Mouse (Mus musculus) adrenal gland, adult 8-10 months (tissue): ENCODE data around the gene Prps1. TPM values are rescaled to one million over a fixed set of nuclear protein-coding genes. Genes with fewer than 3 reads are reported as not detected.
"Not testable (repeated sequence)": the region's sequence is repeated elsewhere in the genome, so short reads cannot be mapped to it uniquely, and the experiment has no call there.

Experiments used
- DNase-seq: peaks from one replicate; pipeline ENCODE4 v3.0.0; 2022
- total RNA-seq, 4 experiments: library from RNA; stranded (reverse); gene quantifications; 2 replicates each; pipeline ENCODE4 v1.2.4; 2022

Prps1 gene
- total RNA-seq, 4 experiments from 2014 or later: 18.5 to 32.8 (median 23.6) TPM

GRCm38 (mm10) chrX:140501401-140502301, 45.2 kb downstream of the Prps1 start:
- DNase-seq: no peak

DNA sequence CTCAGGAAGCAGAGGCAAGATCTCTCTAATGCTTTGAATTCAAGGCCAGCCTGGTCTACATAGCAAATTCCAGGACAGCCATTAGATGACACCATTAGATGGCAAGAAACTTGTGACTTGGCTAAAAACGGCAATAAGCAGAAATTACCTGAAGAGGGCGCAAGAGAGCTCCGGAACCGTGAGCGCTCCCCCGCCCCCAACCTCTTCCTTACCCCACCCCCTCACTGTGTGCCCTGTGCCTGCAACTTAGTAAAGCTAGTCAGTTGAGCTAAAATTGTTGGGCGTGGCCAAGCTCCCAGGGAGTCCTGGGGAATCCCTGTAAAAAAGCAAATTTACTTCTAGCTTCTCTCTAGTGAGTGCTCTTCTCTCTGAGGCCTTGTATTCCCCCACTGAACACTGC, 47.5 kb downstream of the Prps1 start:
- DNase-seq: no peak

- DNase-seq: peak; percentile 65
Observed at GRCm38 (mm10) chrX:140505497-140506238, 49.3 kb downstream of the Prps1 start.

DNA sequence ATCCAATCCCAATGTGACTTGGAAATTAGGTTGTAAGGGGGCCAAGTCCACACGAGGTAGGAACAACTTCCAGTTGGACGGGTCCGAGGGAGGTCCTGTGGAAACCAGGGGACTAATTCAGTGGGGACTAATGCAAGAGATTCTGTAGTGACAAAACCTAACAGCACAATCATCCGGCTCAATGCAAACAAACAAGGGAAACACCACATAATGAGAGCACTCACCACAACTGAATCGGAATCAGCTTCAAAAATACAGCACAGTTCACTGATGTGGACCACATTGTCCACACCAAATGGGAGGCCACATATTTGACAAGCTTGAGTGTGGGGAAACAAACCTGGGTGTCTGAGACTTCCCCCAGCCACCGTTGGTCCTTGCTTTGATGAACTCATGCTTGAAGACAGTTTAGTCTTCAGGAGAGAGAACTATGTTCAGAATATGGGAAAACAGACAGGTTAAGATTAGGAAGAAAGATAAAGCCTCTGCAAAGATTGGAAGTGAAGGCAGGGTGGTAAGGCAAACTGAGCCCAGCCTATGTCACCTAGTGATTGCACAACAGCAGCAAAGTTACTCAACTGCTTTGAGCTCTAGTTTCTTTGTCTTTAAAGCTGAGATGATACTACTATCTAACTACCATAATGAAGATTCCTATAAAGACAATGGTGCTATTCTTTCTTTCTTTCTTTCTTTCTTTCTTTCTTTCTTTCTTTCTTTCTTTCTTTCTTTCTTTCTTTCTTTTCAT, 50.2 kb downstream of the Prps1 start:
- DNase-seq: no peak

DNA sequence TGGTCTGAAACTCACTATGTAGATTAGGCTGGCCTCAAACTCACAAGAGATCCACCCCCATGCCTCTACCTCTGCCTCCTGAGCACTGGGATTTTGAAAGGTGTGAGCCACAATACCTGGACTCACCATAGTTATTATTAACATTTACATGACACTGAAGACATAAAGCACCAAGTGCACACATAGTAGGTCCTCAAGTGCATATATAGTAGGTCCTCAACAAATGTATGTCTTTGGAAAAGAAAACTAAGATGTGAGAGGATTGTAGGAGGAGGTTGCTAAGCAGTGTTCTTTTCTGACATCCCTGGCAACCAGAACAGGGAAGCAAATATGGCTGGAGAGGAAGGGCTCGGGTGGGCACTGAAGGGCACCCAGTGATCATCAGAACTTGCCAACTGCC, 51.0 kb downstream of the Prps1 start:
- no peak for DNase-seq

GRCm38 (mm10) chrX:140508791-140509190, 52.4 kb downstream of the Prps1 start:
- not testable (repeated sequence) for DNase-seq

DNA sequence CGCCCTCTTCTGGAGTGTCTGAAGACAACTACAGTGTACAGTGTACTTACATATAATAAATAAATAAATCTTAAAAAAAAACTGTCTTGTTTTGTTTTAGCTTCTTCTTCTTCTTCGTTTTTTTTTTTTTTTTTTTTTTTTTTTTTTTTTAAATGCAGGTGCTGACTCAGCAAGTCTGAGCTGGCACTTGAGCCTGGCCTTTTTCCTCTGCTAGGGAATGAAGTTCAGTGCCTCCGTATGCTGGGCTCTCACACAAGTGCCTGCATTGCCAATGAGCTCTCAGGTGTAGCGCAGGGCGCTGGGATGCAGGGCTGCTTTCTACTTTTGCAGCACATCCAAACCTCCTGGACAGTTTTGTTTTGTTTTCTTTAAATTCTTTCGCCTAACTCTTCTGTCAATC, 53.4 kb downstream of the Prps1 start:
- no peak for DNase-seq

- DNase-seq: peak; percentile 78
Observed at GRCm38 (mm10) chrX:140510696-140511429, 54.5 kb downstream of the Prps1 start.

DNA sequence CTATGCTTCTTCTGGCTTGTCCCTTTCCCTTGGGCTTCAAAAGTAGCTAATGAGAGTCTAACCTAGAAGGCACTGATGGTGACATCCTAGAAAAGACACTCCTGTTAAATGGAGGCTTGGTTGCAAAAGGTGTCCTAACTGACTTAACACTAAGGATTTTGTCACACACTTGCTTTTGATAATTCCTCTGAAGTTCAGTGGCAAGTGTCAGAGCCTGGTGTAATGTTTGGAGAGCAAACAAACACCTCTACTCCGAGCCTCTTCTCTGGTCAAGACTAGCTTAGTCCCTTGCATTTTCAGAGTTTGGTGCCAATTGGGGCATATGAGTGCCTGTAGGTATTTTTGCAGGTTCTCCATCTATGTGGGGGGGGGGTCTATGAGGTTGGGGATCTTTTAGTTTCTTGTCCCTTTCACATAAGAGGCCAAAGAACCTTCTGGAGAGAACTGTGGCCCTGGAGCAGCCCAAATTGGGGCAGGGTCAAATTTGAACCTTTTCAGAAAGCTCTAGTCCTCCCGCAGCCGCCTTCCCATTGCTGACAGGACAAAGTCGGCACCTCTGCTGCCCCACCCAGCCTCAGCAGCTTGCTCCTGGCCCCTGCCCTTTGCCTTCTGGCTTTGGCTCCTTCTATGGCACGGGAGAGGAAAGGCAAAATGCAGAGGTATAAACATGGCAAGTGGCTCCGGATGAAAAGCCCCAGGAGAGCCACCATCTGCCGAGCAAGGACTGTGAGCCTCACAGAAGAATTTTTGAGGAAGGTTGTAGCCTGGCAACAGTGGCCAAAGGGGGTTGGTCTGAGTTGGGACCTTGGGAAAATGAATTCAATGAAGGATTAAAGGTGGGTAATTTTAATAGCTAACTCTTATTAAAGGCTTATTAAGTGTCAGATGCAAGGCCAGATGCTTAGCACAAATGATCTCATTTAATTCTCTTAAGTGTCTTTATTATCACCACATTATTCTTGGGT, 55.6 kb downstream of the Prps1 start:
- DNase-seq: no peak

- DNase-seq: no peak
Observed at GRCm38 (mm10) chrX:140513379-140513778, 57.0 kb downstream of the Prps1 start.

GRCm38 (mm10) chrX:140518351-140518750, 61.9 kb downstream of the Prps1 start:
- no peak for DNase-seq

DNA sequence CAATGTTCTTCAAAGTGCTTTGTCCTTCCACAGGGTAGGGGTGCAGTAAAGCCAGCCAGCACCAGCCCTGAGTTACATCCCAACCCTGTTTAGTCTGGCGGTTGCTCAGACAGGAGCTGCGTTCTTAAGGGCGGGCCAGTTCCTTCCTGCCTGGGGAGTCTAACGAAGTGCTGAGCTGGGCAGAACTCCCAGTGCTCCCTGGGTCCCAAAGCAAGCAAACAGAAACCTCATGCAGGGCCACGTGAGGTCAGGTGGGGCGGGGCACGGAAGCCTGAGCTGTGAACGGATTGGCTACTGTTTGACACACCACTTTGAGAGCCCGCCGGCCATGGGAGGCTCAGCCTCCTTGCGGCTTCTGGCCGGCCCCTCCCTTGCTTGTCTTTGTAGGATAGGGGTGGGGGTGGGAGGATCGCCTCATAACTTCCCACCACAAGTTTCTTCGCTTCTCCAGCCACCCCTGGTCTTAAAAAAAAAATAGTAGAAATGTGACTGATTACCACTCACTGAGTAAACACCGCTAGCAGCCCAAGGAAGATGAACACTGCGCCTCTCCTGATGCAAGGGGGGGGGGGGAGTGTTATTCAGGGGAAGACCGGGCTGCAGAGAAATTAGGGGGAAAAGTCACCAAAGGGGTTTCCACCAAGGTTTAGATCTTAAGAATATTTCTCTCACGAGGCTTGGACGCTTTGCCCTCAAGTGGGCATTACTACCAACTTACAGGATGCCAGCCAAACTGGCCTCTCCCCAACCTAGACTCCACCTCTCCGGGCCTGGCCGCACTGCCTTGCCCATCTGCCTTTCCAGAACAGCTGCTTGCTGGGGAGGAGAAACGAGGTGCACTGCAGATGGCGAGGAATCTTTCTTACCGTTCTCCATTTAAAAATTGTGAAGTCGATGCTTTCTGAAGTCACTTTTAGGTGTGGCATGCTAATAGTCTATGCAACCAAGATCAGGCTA, 64.0 kb downstream of the Prps1 start:
- DNase-seq: peak; percentile 91

DNA sequence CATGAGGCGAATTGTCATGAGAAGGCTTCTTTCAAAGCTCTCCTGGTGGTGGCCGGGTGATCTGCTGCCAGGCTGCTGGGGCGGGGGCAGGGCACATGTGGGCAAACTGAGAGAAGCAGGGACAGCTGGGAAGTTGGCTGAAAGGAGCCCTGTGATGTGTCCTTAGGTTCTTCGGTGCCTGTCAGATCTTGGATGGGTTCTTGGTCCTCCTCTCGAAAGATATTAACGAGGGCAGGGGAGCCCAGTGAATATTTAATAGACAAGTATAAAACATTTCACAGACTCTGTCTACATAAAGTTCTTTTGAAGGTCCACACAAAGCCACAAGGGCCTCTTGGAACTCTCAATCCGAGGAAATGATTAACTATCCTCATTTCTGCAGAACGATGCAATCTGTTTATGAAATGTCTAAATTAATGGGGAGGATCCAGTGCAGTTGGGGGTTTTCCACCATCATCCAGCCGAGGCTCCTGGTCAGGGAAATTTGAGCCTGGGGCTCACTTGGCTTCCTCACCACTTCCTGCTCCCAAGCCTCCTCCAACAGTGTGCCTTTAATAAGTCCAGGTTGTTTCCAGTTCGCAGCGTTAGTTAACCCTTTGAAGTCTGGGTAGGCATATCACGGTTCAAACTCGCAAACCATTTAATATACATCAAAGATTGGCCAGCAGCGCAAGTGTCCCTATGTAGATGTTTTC, 65.8 kb downstream of the Prps1 start:
- no peak for DNase-seq

- DNase-seq: no peak
Observed at GRCm38 (mm10) chrX:140524231-140524630, 67.8 kb downstream of the Prps1 start.

Other genes starting within 250 kb of the Prps1 start
- gene Frmpd3, start 114.3 kb upstream of the Prps1 start, total RNA-seq: not detected
- 100 to 1,000 TPM in 3 of 4 experiments, 10 to 100 TPM in 1; 95.1 to 116 (median 103) TPM for gene Tsc22d3, start 144.0 kb downstream of the Prps1 start, total RNA-seq
- gene Mid2, start 208.0 kb downstream of the Prps1 start, total RNA-seq: 10 to 100 TPM; 33.5 to 49.0 (median 40.7) TPM